Mouse (Mus musculus): ENCODE results near the gene D3Ertd254e.

DNA sequence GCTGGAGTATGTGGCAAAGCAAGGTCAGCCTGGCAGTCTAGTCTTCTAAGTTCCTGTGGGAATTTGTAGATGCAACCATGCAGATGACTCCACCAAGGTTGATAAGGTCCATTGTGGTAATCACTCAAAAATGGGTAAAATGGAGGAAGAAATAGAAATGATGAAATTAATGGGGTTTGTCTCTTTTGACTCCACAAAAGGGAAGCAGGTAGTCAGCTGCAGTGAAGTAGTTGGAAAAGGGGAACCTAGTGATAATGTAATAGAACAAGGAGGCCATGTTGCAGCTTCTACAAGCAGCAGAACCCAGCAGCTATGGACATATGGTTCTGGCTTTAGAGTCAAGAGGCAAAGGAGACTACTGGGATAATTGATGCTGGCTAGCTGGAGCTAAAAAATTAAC, 14.7 kb upstream of the D3Ertd254e start:
- TF ChIP-seq CTCF (IDR thresholded peaks at IDR 0.05; ENCODE audit: low read depth) (no peak), EP300 (optimal IDR thresholded peaks at IDR 0.05) (no peak)
